Mouse (Mus musculus): ENCODE results near the gene Akt1s1.

Akt1s1 gene

DNA sequence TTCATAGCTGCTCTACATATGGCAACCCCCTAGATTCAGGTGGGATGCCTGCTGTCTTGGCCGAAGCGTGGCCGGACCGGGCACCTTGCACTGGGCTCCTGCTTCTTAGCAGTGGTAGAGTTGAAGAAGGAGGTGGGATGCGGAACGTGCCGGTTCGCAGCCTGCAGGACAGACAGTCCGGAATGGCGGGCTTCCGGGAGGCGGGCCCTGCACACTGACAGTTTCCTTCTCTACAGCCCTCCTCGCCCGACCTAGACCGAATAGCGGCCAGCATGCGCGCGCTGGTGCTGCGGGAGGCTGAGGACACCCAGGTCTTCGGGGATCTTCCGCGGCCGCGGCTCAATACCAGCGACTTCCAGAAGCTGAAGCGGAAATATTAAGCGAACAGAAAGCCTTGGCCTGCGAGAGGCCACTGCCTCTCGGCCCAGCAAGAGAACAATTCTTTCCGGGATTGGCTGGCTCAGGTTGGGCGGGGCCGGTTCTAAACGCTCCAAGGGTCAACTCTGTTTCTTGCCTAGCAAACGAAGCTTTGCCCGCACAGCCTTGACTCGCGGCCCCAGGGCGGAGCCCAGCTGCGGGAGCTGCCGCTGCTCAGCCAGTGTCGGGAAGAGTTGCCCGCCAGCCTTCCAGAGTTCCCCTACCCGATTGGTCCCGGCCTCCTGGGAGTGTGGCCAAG, 5.7 kb downstream of the Akt1s1 start:
- DNase-seq, result peak; percentile 84

DNA sequence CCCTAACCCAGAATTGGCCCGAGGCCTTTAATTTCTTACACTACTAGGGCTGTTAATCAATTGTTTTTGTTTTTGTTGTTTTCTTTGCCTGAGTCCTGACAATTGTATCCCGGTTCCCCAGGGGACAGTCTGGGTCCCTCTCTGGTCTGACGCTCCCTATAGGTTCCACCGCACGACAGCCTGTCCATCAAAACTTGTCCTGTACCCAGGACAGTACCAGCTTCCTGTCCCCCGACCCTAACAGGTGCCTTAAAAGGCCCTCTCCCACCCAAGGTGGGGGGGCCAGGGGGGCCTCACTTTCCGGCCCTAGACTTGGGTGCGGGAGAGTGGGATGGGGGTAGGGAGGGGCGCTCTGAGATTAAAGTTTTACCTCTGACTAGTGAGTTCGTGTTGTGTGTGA, 6.2 kb downstream of the Akt1s1 start:
- no peak for DNase-seq

DNA sequence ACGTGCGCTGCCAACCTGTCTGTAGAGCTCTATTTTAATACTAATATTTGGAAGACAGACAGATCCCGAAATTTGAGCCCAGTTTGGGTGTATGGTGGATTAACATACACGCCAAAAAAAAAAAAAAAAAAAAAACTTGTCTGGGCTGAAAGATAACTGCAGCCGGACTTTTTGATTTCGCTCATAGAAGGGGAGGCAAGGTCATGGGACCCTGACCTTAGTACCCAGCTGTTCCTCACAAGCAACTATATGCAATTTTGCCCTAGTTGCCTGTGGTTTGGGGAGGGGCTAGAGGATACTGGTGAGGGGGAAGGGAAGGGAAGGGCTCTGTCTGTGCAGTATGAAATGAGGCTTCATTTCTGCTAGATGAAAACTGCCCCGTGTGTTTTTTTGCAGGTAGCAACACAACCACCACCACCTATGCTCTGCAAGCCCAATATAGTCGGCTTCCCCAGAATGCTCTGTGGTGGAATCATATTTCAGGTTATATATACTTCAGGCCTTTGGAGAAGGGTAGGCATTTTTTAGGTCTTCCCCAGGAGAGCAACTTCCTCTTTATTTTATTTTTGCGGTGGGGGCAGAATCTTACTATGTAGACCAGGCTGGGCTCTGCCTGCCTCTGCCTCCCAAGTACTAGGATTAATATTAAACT, 7.6 kb downstream of the Akt1s1 start:
- DNase-seq, result peak; percentile 50

DNA sequence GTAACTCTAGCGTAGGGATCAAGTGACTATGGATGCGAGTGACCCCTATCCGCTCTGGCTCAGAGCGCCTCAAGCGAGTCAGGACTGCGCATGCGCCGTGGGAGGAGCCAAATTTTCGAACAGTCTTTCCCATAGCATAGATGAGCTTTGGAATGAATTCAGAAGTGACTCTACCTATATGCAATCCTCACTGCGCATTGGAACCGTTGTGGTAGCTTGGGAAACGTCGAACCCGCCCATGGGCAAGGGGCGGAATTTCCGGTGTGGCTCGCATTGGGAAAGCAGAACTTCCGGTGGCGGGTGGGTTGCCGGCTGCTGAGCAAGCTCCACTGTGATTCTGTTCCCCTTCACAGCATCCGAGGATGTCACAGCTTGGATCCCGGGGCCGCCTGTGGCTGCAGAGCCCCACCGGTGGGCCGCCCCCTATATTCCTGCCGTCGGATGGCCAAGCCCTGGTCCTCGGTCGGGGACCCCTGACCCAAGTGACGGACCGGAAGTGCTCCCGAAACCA, 8.3 kb downstream of the Akt1s1 start, which contains the start of gene Pnkp:
Gene Pnkp, plus strand, starts transcription at position 98 of the 511 bp plus-strand sequence.
- DNase-seq, result peak; percentile 86

- DNase-seq, result peak; percentile 72
Observed at GRCm38 (mm10) chr7:44857905-44858304, 9.1 kb downstream of the Akt1s1 start.

GRCm38 (mm10) chr7:44859896-44860295, 11.1 kb downstream of the Akt1s1 start:
- DNase-seq, result peak; percentile 59

GRCm38 (mm10) chr7:44860576-44861428, 12.0 kb downstream of the Akt1s1 start:
- DNase-seq, result peak; percentile 68

DNA sequence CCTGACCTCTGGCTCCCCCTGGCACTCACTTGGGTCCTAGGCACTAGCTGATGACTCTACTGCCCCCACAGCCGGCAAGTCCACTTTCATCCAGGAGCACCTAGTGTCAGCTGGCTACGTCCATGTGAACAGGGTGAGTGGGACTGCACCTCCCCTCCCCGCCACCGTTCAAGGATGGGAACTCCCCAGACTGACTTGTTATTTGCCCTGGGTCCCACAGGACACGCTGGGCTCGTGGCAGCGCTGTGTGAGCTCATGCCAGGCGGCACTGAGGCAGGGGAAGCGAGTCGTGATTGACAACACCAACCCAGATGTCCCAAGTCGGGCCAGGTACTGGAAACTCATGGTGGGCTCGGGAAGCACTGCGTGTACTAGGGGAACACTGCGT, 12.6 kb downstream of the Akt1s1 start:
- DNase-seq, result peak; percentile 64

GRCm38 (mm10) chr7:44862434-44862833, 13.6 kb downstream of the Akt1s1 start:
- DNase-seq, result no peak

GRCm38 (mm10) chr7:44863210-44863609, 14.4 kb downstream of the Akt1s1 start:
- DNase-seq, result peak; percentile 52

DNA sequence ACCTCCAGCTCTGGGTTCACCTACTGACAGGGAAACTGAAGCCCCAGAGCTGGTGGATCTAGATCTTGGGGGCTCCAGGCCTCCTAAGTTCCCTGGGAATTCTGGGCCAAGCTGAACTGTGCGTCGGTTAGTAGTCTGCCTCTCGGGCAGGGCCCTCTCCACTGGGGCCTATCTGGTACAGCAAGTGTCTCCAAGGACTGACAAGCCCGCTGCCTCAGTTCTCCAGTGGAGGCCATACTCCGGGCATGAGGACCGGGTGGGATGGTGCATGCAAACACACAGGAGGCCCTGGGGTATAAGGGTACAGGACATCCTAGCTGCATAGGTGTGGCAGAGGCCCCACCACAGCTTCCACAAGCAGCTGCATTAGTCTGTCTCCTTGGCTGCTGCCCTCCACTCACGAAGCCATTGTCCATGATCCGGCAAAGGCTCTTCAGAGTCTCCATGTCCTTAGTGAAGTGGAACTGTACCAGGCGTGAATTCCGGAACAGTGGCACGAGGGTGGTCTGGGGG, 15.2 kb downstream of the Akt1s1 start:
- DNase-seq, result no peak

DNA sequence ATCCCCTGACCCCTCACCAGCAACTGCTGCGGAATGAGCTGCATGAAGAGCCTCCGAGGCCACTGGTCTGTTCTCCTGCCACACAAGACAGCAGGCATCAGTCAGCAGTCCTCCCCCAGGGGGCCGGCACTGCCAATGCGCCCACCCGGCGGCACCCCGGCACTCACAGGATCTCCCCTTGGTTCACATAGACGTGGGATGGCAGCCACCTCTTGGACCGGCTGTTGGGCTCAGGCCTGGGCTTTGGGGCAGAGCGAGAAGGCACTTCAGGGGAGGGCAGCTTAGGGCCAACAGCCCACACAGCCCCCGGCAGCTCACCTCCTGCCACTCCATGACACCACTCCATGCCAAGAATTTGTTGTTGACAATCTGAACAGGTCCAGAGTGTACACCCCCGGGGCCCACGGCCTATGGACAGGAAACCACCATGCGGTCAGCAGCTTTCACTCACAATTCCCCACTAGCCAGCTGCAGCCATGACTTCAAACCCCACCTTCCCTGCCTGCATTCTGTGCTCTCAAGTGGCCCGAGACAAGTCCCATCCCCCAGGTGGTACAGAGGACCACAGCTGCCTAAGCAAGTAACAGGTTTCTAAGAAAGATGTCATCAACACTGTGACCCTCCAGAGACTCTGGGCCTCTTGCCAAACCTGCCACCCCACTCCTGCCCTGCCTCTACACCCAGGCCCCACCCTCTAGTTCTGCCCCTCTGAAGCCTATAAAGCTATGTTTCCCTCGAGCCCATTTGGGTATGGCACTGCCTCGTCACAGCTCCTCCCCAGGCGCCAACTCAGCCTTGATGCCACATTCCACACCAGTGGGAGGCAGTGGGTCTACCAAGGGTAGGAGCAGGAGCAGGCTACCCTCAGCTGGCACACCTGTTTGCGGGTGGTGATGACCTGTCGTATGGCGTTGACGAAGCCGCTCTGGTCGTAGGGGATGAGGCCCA, 16.1 kb downstream of the Akt1s1 start:
- peak; percentile 69 for DNase-seq

GRCm38 (mm10) chr7:44866276-44867009, 17.7 kb downstream of the Akt1s1 start:
- DNase-seq, result peak; percentile 75

- peak; percentile 69 for DNase-seq
Observed at GRCm38 (mm10) chr7:44867010-44867702, 18.4 kb downstream of the Akt1s1 start.

GRCm38 (mm10) chr7:44867802-44868201, 19.0 kb downstream of the Akt1s1 start:
- DNase-seq, result peak; percentile 52

- peak; percentile 59 for DNase-seq
Observed at GRCm38 (mm10) chr7:44868465-44868864, 19.7 kb downstream of the Akt1s1 start.

- DNase-seq, result peak; percentile 81
Observed at GRCm38 (mm10) chr7:44868919-44869696, 20.3 kb downstream of the Akt1s1 start.

DNA sequence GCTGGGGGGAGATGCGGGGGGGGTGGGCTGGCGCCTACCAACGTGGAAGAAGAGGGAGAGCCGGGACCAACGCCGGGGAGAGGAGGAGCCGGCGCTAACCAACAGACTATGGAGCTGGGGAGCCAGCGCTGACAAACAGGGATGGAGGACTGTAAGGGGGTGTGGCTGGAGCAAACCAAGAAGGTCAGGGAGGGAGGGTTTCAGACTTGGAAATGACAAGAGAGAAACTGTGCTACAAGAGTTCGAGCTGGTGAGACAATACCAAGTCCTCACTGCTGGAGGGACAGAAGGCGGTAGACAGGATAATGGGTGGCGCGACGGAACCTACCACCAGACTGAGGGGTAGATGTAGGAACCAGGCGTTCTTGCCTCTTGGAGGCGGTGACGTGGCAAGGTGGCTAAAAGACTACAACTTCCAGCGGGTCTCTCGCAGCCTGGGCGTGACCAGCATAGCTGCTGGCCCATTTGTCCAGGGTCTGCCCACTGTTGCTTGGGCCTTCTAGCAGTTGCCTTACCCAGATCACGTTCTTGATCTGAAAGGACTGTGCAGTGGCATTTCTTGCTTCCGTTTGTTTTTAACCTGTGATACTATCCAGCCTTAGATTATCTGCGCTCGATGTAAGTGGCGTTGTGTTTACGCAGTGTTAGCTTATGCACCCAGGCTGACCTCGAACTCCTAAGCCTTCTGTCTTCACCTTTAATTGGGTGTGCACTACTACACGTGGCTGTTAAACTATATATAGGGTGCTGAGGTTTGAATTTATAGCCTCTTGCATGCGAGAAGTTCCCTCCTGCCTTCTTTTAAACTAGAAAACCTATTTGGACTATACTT, 21.1 kb downstream of the Akt1s1 start, which contains the start of gene Ptov1:
Gene Ptov1, minus strand, starts transcription at position 92 of the 832 bp plus-strand sequence.
- peak; percentile 99 for DNase-seq

- DNase-seq, result peak; percentile 58
Observed at GRCm38 (mm10) chr7:44870614-44871013, 21.8 kb downstream of the Akt1s1 start.
